Mouse (Mus musculus) spleen, adult 2 months (tissue): ENCODE data around the gene Tmem170b.

Experiments
- CTCF ChIP-seq: fragments of 200-500 bp; IDR thresholded peaks from 2 replicates; pipeline ENCODE4 v1.5.1; 2011; ENCODE audit warnings: mild to moderate bottlenecking, inconsistent platforms; ENCODE audit not compliant: insufficient read depth, insufficient read length, insufficient replicate concordance; ENCODE audit errors: extremely low read depth
- POLR2A ChIP-seq: fragments of 200-500 bp; IDR thresholded peaks from 2 replicates; pipeline ENCODE4 v1.6.1; 2011; ENCODE audit warnings: low read depth, low read length, inconsistent platforms

- TF ChIP-seq POLR2A (no peak), CTCF (no peak)
These were observed 83.9 kb downstream of the Tmem170b start for GRCm38 (mm10) chr13:41689598-41690045.
